Mouse (Mus musculus): ENCODE data around the gene Timp3. TPM values are rescaled to one million over a fixed set of nuclear protein-coding genes. Genes with fewer than 3 reads are reported as not detected.

Gene Timp3
- total and polyA plus RNA-seq, 3 experiments = not detected

DNA sequence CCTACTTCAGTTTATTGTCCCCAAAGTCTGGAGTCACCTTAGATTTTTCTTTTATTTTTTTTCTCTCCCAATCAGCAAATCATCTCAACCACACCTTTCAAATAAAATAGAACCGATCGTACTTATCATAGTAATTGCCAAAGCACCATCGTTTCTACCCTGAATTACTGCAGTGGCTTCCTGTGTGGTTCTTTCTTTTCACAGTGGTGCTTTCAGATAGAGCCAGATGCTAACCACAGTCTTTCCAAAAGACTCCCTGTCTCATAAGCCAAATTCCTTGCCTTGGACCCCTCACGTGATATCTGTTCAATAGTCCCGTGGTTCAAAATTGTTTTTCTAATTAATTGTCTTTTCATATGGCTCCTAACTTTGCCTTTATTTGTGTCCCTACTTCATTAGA, 22.8 kb upstream of the Timp3 start:
- no peak for TF ChIP-seq CHD1 (IDR thresholded peaks at IDR 0.05; ENCODE audit: low read depth, low read length)
- TF ChIP-seq EP300 (IDR thresholded peaks at IDR 0.05; ENCODE audit: low read depth in 1 of 2, low read length in 2 of 2) = no peak
- no peak for TF ChIP-seq JUND (IDR thresholded peaks at IDR 0.05; ENCODE audit: low read depth, low read length)
- no peak for TF ChIP-seq CHD2 (IDR thresholded peaks at IDR 0.05; ENCODE audit: low read length)
- no peak for TF ChIP-seq E2F4 (IDR thresholded peaks at IDR 0.05; ENCODE audit: borderline replicate concordance, low read depth, low read length)
- no peak for TF ChIP-seq TBP (IDR thresholded peaks at IDR 0.05; ENCODE audit: low read depth, low read length)
- no peak for TF ChIP-seq MAX (IDR thresholded peaks at IDR 0.05; ENCODE audit: low read length)
- no peak for TF ChIP-seq MAFK (IDR thresholded peaks at IDR 0.05; ENCODE audit: borderline replicate concordance, low read depth, low read length)
- TF ChIP-seq GATA1 (IDR thresholded peaks at IDR 0.05; ENCODE audit: low read depth, low read length) = no peak
- H3K9me3 ChIP-seq (replicated peaks; ENCODE audit: insufficient read depth, low read length) = no peaks in the 10 kb centered on the region
- no peak for DNase-seq (ENCODE audit: low read depth, low spot score)
- H3K79me2 ChIP-seq (ENCODE audit: control insufficient read depth, insufficient read depth, low read length, poor library complexity) = no peaks in the 10 kb centered on the region
- H3K4me3 ChIP-seq (ENCODE audit: control insufficient read depth in 1 of 2, insufficient read depth in 1 of 2, low read depth in 2 of 2, low read length in 2 of 2) = no peak overlapping the region
- H3K4me1 ChIP-seq (ENCODE audit: control insufficient read depth in 1 of 2, insufficient read depth in 2 of 2, low read length in 2 of 2) = no peaks in the 10 kb centered on the region
- H3K27ac ChIP-seq (ENCODE audit: control insufficient read depth, low read depth, low read length) = no peak overlapping the region
- H3K9ac ChIP-seq (ENCODE audit: control insufficient read depth, low read depth, low read length, poor library complexity, severe bottlenecking) = no peak overlapping the region
- H3K36me3 ChIP-seq (ENCODE audit: control insufficient read depth in 1 of 2, insufficient read depth in 2 of 2, low read length in 2 of 2) = no peaks in the 10 kb centered on the region
- no peaks in the 10 kb centered on the region for H3K27me3 ChIP-seq (ENCODE audit: control insufficient read depth in 1 of 2, insufficient read depth in 2 of 2, low read length in 2 of 2)

DNA sequence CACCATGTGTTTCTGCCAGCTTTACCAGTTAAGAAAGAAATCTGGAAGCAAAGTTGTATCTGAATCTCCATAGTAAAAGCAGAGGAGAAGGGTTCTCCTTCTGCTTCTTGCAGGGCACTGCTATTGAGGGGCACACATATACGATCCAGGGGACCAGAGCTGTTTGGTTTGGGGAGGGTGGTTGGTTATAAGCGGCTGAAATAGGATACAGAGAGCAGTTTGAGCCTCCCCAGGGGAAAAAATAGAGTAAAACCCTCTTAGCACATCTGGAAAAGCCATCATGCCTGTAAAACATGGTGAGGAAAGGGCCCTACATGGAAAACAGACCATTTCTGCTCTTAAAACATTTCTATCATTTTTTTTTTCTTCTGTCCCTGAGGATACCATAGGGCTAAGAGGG, 21.7 kb upstream of the Timp3 start:
- Histone ChIP-seq H3K4me3 (ENCODE audit: control insufficient read depth in 1 of 2, insufficient read depth in 1 of 2, low read depth in 2 of 2, low read length in 2 of 2) (no peak overlapping the region), H3K27me3 (ENCODE audit: control insufficient read depth in 1 of 2, insufficient read depth in 2 of 2, low read length in 2 of 2) (no peaks in the 10 kb centered on the region), H3K9ac (ENCODE audit: control insufficient read depth, low read depth, low read length, poor library complexity, severe bottlenecking) (no peak overlapping the region), H3K9me3 (replicated peaks; ENCODE audit: insufficient read depth, low read length) (no peaks in the 10 kb centered on the region), H3K27ac (ENCODE audit: control insufficient read depth, low read depth, low read length) (no peak overlapping the region), H3K79me2 (ENCODE audit: control insufficient read depth, insufficient read depth, low read length, poor library complexity) (no peaks in the 10 kb centered on the region), H3K4me1 (ENCODE audit: control insufficient read depth in 1 of 2, insufficient read depth in 2 of 2, low read length in 2 of 2) (no peaks in the 10 kb centered on the region), H3K36me3 (ENCODE audit: control insufficient read depth in 1 of 2, insufficient read depth in 2 of 2, low read length in 2 of 2) (no peaks in the 10 kb centered on the region)
- TF ChIP-seq GATA1 (IDR thresholded peaks at IDR 0.05; ENCODE audit: low read depth, low read length) (no peak), POLR2AphosphoS5 (IDR thresholded peaks at IDR 0.05; ENCODE audit: borderline replicate concordance, low read depth, low read length) (no peak), ZMIZ1 (IDR thresholded peaks at IDR 0.05; ENCODE audit: low read depth, low read length) (no peak), UBTF (IDR thresholded peaks at IDR 0.05; ENCODE audit: borderline replicate concordance, insufficient read depth, low read depth, low read length) (no peak), SMC3 (IDR thresholded peaks at IDR 0.05; ENCODE audit: low read depth, low read length) (no peak), ETS1 (IDR thresholded peaks at IDR 0.05; ENCODE audit: low read depth, low read length) (no peak), NELFE (IDR thresholded peaks at IDR 0.05; ENCODE audit: low read depth, low read length) (no peak)
- no peak for DNase-seq (ENCODE audit: low read depth, low spot score)

DNA sequence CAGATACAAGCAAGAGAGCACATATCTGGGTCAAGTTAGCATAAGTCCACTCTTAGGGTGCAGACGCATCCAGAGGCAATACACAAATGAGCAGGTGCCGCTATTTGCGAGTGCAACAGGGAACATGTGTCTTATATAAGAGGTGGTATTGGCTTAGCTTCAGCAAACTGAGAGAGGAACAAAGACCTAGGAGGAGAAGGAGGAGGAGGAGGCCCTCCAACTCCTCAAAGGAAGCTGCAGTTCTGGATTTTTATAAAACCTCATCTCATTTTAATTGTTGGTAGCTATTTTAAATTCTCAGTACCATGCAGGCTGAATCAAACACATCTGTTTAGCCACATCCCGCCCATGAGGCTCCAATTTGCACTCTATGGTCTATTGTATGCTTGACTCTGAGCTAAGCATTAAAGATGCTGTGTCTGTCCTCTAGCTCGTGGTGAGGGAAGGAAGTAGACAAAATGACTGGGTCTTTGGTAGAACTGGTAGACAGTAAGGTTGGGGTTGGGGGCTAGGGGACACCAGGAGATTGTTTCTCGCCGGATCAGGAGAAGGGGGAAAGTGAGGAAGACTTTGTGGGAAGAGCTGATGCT, 20.5 kb upstream of the Timp3 start:
- Histone ChIP-seq H3K4me1 (ENCODE audit: control insufficient read depth in 1 of 2, insufficient read depth in 2 of 2, low read length in 2 of 2) (no peaks in the 10 kb centered on the region), H3K27me3 (ENCODE audit: control insufficient read depth in 1 of 2, insufficient read depth in 2 of 2, low read length in 2 of 2) (no peaks in the 10 kb centered on the region), H3K36me3 (ENCODE audit: control insufficient read depth in 1 of 2, insufficient read depth in 2 of 2, low read length in 2 of 2) (no peaks in the 10 kb centered on the region), H3K79me2 (ENCODE audit: control insufficient read depth, insufficient read depth, low read length, poor library complexity) (no peaks in the 10 kb centered on the region), H3K9ac (ENCODE audit: control insufficient read depth, low read depth, low read length, poor library complexity, severe bottlenecking) (no peak overlapping the region), H3K9me3 (replicated peaks; ENCODE audit: insufficient read depth, low read length) (no peaks in the 10 kb centered on the region), H3K4me3 (ENCODE audit: control insufficient read depth in 1 of 2, insufficient read depth in 1 of 2, low read depth in 2 of 2, low read length in 2 of 2) (no peak overlapping the region), H3K27ac (ENCODE audit: control insufficient read depth, low read depth, low read length) (no peak overlapping the region)
- DNase-seq (ENCODE audit: low read depth, low spot score) = no peak
- TF ChIP-seq JUND (IDR thresholded peaks at IDR 0.05; ENCODE audit: low read depth, low read length) (no peak), ZNF384 (IDR thresholded peaks at IDR 0.05; ENCODE audit: low read depth, low read length) (no peak), TAL1 (IDR thresholded peaks at IDR 0.05; ENCODE audit: low read length) (no peak), MEF2A (IDR thresholded peaks at IDR 0.05; ENCODE audit: extremely low read depth, insufficient replicate concordance, low read depth, low read length, poor library complexity, severe bottlenecking) (no peak), GATA1 (IDR thresholded peaks at IDR 0.05; ENCODE audit: low read depth, low read length) (no peak), NELFE (IDR thresholded peaks at IDR 0.05; ENCODE audit: low read depth, low read length) (no peak), CHD2 (IDR thresholded peaks at IDR 0.05; ENCODE audit: low read length) (no peak), MYB (IDR thresholded peaks at IDR 0.05; ENCODE audit: low read depth, low read length) (no peak), UBTF (IDR thresholded peaks at IDR 0.05; ENCODE audit: borderline replicate concordance, insufficient read depth, low read depth, low read length) (no peak), POLR2AphosphoS5 (IDR thresholded peaks at IDR 0.05; ENCODE audit: borderline replicate concordance, low read depth, low read length) (no peak), SIN3A (IDR thresholded peaks at IDR 0.05; ENCODE audit: low read length) (no peak), ZKSCAN1 (IDR thresholded peaks at IDR 0.05; ENCODE audit: low read depth, low read length) (no peak), MAX (IDR thresholded peaks at IDR 0.05; ENCODE audit: low read length) (no peak), USF2 (IDR thresholded peaks at IDR 0.05; ENCODE audit: borderline replicate concordance in 1 of 2, insufficient read depth in 1 of 2, low read depth in 1 of 2, low read length in 2 of 2) (no peak)

Measured in MEL (cell line).